Mouse (Mus musculus): ENCODE data around the gene Psip1.

DNA sequence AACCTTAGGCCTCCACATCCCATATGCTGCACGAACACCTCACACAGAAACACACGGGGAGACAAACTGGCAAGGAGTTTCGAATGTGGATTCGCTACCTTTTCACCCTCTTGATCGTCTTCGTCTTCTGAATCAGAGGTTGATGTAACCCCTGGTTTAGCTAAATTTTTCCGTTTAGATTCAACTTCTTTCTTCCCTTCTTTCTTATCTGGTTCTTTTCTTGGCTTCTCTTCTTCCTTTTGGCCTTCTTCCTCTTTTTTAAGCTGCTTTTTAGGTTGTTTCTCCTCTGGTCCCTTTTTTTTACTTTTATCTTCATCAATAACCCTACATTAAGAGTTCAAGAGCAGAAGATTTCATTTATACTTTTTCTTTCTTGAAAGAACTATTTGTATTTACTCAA, 21.4 kb downstream of the Psip1 start:
- TF ChIP-seq MYOG (IDR thresholded peaks at IDR 0.05; ENCODE audit: control insufficient read depth in 1 of 3, insufficient read depth in 1 of 3, insufficient read length in 2 of 3, low read depth in 2 of 3), result no peak
- no peak for TF ChIP-seq MAX (IDR thresholded peaks at IDR 0.05; ENCODE audit: low read depth)
- no peak for TF ChIP-seq TCF12 (IDR thresholded peaks at IDR 0.05; ENCODE audit: insufficient read depth, poor library complexity, severe bottlenecking)
- no peak for TF ChIP-seq REST (IDR thresholded peaks at IDR 0.05; ENCODE audit: insufficient read depth, insufficient read length)
- no peak for TF ChIP-seq CEBPB (IDR thresholded peaks at IDR 0.05; ENCODE audit: insufficient read depth, poor library complexity, severe bottlenecking)
- TF ChIP-seq POLR2A (IDR thresholded peaks at IDR 0.05; ENCODE audit: insufficient read length, low read depth), result no peak

All from myocyte (in vitro differentiated cells).